Mouse (Mus musculus) Muller cell, postnatal 12 days (primary cell): ENCODE measurements at regions not wholly inside any gene's neighbourhood (a gene's known extent, or its start where the extent isn't known, plus 50 kb on each side); places are given as distances from the start of the nearest gene placed in this dataset.

Experiments used
- DNase-seq: peaks from one replicate; pipeline ENCODE4 v3.0.0-alpha.2; 2015; ENCODE audit errors: inconsistent ontology term

DNA sequence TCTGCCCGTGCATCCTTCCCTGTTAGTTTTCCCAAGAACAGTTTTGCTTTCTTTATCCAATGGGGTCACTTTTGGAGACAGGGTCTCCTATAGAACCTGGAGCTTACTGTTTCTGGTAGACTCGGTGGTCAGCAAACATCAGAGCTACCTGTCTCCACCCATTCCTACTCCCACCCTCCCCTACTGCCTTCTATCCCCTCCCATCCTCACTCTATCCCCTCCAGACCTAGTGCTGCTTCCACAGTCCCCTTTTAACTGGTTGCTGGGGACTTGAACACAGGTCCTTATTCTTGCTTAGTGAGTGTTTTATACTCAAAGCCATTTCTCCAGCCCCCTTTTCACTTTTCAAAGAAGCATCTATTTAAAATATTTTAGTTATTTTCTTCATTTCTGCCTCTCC, 189.4 kb upstream of the Fat4 start:
- no peak for DNase-seq

DNA sequence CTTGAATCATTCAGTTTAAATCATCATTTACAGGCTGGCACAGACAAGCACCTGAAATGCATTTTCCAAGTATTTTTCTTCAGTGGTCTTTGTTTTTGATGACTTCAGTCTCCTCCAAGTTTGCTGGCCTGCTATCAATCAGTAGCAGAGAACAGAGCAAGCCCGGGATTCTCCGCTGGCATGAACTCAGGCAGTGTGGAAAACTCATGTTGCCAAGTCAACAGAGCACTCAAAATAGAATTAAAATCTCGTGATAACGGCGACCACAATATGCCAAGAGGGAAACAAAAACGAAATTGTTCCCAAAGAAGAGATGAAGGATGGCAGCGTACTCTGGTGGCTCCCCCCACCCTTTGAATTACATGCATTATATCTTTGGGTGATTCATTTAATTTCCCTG, 190.9 kb upstream of the Fat4 start:
- peak; percentile 36 for DNase-seq

DNA sequence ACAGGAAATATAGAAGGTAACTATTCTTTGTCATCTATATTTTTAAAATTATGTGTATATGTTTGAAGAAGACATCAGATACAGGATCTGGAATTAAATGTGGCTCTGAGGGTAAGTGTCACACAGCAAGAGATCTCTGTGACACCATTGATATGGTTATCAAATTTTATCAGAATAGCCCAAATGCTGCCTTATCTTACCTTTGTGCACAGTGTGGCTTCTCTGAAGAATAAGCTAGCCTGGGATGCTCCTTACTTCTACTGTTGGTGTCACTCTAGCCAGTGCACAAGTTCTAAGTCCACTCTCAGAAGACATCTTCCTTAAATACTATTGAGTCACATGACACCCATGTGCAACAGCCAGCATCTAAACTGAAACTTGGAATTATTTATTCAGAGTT, 194.0 kb upstream of the Fat4 start:
- DNase-seq, result no peak

DNA sequence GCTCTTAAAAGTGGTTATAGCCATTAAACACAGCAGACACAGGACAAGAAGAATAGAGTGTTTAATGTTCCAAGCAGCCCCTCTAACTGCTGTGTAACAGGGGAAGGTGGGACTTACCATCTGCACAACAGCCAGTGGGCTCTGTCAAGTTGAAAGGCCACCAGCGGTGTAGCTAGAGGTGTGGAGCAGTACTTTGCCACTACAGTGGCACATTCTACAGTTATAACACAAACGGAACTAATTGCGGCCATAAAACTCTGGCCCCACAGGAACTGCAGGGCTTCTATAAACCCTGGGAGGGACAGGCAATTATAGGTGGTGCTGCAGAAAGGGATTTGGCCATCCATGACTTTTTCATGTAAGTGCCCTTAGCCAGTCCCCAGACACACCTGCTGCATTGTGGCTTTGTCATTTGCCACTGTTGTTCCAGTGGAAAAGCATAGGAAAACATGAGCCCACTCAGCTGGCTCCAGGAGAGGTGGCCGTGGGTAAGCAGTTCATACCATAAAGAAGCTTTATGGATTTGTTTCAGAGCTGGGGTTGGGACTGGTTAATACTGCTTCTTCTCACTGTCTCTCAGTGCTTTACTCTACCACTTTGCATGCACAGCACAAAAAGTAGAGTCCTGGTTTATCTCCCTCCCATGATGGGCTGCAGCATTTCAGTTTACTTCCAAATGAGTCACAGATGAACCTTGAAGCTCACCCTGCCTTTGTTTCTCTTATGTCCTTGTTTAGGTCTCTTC, 199.8 kb upstream of the Ankrd50 start:
- DNase-seq, result no peak

DNA sequence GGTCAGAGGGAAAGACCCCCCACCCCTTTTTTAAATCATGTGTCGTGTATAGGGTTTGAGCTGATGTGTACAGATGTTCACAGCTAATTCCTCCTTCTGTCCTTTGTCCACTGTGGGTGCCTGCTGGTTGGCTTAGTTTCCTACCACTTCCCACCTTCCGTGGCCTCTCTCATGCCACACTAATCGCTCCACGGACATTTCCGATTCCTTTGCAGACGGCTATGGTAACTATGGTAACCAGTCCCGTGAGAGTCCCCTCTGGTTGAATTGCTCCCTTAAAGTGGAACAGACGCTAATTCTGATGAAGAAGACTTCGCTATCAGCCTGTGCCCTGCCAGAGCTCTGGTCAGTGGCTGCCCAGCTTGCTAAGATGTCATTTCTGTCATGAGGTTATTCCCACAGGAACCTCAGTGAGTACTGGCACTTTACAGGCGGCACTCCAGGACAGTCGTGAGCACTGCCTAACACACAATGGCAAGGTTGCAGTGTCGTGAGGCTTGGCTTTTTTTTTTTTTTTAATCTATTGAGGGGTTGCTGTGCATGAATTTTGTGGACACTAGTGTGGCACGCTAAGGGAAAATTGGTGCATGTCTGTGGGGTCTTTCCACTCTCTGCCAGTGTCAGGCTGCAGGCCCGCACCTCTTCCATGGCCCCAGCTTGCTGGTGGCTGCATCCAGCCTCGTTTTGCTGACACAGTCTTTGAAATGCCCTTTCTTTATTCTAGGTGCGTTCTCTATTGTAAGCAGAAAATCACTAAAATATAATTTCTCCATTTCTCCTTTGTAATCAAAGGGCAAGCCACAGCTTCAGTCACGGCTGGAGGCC, 179.2 kb upstream of the Ankrd50 start:
- no peak for DNase-seq

DNA sequence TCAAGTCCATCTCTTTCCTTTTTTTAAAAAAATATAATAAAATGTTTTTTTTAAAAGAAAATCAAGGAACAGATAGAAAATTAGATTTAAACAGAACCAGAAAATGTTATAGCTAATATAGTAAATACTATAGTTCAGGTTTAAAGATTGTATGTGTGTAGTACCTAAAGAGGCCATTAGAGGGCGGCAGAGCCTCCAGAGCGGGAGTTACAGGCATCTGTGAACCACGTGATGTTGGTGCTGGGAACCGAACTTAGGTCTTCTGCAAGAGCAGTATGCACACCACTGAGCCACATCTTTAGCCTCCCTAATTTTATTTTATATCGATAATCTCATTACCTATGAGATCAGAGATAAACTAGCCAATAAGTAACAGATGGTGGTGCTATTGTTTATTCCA, 178.4 kb upstream of the Ankrd50 start:
- DNase-seq, result no peak

DNA sequence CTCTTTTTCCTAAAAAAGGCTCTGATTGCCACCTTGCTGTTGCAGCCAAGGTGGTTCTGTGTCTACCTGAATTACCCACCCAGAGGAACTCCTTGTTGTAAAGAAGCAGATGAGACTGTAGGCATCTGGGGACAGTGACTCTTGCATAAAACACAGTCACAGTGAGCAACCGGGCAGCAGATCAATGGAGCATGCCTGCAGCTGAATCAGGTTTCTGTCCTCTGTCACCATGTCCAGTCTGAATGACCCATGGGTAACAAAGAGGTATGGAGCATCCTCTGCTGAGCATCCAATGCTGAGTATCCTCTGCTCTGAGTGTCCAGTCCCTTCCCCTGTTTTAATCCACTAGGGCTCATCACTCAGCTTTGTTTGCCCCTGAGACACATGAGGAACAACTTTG, 172.1 kb upstream of the Ankrd50 start:
- DNase-seq, result no peak

DNA sequence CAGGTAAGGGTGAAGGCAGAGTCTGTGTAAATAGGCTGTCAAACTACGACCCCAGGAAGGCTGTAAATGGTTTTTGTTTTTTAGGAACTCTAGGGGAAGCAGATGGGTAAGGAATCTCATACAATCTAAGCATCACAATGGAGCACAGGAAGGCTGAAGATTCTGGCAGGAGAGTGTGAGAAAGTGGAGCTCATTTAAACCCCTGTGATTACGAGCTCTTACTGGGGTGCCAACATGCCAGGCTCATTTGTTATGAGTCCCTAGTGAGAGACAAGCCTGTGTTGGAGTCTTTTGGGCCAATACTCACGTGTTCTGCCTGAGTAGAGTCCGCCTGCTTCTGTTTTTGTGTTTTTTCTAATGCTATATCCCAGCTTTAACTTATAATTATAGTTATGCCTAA, 169.3 kb upstream of the Ankrd50 start:
- DNase-seq, result no peak

DNA sequence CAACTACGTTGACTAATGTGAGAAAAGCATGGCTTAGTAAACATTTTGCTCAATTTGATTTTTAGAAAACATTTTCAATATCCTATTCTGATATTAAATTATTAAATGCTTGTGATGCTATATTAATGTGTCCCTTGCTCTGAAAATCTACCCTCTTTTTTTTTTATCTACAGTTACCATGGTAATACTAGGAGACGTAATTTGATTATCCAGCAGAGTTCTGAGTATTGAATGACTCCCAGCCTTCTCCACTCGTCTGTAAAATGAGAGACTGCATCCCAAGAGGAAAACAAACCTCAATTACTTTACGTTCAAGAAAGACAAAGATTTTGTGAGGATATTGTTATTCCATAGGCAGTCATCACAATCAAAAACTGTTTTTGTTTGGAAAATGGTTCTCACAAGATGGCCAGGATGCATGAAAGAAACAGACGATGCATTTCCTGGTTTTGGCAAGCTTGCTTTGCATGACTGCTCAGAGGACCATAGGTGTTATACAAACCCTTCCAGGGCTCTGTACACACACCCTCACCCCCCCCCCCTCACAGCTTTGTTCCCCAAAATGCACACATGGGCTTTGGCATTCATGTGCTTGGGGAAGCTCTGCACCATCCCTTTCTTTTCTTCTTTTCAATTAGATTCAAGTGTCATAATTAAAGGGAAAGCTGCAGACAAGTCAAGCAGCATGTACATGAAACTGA, 168.5 kb upstream of the Ankrd50 start:
- no peak for DNase-seq

DNA sequence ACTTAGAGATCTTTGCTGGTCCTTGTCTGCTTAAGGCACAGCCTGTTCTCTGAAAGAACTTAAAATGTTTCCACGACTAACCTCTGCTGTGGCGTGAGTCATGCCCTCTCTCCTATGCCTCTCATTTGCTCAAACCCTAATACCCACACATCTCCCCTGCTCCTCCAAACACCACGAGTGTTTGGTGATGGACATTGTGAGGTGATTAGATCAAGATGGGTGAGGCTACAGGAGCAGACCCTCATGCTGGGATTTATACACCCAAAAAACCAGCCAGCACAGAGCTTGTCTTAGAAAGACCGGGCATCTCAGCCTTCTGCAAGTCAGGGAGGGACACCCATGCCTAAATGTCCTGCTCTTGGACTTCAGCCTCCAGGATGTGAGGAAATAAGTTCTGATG, 165.5 kb upstream of the Ankrd50 start:
- no peak for DNase-seq

DNA sequence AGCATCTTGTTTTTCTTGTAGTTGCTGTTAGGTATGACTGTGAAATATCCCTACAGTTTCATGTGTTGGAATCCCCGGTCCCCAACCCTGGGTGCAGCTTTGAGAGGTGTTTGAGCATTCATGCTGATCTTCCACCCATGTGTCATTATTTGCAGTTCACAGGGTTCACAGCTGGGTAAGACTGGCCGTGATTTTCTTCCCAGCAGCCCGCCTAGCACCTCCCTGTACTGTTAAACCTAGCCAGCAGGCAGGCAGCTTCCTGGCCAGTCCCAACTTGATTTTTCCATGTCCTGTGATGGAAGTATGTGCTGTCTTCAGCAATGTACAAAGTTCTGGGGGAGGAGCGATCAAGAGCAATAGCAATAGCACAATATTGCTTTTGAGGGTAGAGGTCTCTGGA, 164.0 kb upstream of the Ankrd50 start:
- DNase-seq, result no peak

DNA sequence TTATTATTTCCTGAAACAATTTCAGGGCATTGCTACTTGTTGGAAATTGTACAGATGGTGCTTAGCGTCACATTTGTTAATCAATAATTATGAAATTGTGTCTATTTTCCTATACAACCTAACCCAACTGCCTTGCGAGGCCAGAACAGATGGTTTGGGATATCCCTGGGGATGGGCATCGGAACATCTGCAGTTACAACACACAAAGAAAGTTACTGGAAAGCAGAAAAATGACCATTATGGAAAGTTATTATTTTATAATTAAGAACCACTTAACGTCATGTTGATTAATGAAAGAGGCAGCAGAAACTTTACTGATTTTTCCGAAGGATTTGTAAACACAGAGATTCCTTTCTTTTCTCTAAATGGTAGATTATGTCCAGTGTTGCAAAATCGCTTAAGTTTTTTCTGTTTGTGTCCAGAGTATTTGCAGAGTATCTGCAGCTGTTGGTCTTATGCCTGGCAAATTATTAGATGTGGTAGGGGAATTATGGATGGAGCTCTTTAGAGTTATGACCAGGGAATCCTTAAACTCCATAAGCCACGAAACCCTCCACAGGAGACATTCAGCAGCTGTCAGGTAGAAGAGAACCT, 163.2 kb upstream of the Ankrd50 start:
- no peak for DNase-seq

DNA sequence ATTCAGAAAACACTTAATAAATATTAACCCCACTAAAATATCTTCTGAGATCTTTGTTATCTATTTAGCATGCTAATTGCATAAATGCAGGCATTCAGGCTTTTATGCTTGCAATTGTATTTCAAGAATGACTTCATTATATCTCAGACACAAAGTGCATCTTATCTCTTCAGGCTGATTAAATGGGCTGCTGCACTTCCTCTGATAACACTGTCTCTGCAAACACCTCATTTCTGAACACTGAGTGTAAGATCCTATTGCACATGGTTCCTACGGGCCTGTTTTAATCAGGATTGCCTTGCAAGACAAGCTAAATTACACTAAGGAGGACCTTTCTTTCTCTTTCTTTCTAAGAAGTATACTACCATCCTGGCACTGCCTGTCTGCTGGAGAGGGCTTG, 157.1 kb upstream of the Ankrd50 start:
- no peak for DNase-seq

DNA sequence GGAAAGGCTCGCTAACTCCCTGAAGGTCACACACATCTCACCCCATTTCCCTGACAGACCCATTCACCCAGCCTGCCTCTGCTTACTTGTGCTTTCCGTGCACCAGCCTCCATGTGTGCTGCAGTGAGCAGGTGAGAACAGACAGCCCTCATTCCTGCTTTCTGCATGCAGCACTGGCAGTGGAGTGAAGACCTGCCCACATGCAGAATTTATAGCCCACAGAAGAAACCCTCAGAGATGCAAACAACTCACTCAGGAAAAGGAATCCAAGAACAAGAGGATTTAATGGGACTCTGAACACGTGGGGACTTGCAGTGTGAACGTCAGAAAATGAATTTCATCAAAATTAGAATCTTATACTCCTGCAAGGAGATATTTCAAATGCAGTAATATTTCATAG, 152.2 kb upstream of the Ankrd50 start:
- DNase-seq, result no peak

DNA sequence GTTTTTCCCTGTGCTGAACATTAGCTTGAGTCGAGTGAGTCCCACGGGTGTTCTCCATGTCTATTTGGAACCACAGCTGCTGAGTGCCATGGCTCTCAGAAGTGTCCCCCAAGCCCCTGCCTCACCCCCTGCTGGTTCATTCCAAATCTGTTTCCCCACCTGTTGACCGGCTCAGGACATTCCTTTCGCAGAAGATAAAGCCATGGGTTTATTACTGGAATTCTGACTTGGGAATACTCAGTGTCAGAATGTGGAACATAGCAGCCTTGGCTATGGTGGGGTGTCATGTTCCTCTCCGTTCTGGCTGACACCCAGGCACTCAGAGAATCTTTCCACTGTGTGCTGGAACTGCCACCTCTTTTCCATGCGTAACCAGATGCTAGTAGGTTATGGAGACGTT, 148.7 kb upstream of the Ankrd50 start:
- DNase-seq, result no peak

DNA sequence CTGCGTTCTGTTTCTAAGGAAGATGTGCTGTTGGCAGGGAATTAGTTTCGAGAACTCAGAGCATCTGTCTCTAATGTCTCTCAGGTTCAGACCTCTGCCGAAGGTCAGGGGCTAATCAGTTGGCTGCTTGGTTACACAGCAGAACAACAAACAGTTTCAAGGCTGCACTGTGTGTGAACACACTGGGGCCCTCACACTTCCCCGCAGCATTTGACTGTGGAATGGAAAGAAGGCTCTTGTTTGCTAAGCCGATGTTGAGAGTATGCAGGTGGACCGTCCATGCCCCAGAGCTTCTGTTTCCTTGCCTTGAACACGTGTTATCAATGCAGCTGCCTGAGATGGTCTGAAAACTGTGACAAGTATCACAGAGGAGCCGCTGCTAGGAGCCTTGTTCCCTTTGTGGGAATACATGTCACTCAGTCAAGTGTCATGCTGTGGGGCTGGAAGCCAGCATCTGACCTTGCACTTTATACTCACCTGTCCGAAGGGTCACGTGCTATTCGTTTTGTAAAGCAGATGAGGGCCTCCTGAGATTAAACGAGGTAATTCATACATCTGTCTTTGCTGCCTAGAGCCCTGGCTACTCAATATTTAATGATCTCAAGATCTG, 141.0 kb upstream of the Ankrd50 start:
- DNase-seq, result no peak

DNA sequence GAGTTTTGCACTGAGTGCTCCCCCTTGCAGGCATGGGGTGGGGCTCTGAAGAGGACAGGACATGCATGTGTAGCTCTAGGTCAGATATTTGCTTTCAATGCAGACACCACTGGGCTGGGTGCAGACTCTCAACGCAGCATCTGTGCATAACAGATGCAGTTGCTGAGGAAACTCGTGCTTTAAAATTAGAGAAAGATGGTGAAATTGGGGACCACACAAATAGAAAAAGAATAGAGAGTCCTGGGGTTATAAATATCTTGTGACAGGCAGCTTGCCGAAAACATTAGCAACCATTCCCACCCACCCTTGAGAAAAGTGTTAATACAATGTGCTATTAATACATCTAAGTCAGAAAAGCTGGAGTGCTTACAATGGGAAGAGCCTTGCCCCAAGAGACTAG, 133.3 kb upstream of the Ankrd50 start:
- DNase-seq, result no peak

DNA sequence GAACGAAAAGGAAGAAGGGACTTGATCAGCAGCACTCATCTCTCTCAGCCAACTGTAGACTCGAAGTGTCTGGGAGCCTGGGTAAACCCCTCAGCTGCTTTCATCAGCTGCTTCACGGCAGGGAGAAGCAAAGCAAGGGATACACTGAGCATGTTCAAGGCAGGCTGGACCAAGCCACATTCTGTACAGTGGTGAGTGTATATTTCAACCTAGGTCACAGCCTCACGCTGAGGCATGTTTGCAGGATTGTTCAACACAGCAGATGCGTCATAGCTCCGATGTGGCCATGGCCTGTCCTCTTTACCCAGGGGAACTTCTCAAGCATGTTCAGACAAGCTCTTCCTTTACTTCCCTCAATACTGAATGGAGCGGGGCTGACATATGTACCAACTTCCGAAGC, 132.6 kb upstream of the Ankrd50 start:
- DNase-seq, result no peak

DNA sequence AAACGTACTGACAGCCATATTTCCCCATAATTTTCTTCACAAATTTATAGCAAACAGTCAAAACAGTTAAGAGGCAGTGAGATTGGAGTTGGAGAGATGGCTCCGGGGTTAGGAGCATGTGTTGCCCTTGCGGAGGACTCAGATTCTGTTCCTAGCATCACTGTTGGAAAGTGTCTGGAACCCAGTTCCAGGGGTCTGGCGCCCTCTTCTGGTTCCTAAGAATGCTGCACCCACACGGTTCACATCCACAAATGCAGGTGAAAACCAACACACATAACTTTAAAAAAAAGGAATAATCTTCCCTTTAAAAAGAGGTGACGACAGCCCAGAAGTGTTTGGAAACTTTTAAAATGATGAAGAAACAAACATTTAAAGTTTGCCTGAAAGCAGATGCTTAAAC, 129.1 kb upstream of the Ankrd50 start:
- DNase-seq, result no peak

DNA sequence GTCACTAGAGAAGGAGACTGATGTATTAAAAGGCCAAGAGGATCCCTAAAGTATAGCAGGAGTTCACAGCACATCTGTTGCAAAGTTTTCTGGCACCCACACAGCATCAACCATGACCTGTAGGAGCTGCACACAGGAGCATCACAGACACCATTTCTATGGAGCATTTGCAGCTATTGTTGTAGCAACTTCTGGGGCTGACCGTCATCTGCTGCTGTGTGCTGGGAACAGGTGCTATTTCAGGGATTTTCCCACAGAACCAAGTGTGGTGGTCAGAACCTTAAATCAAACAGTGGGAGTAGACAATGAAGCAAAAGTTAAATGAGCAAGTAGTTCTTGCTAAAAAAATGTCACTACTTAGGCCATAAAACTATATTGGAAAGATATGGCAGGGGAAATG, 106.9 kb upstream of the Ankrd50 start:
- DNase-seq, result no peak

DNA sequence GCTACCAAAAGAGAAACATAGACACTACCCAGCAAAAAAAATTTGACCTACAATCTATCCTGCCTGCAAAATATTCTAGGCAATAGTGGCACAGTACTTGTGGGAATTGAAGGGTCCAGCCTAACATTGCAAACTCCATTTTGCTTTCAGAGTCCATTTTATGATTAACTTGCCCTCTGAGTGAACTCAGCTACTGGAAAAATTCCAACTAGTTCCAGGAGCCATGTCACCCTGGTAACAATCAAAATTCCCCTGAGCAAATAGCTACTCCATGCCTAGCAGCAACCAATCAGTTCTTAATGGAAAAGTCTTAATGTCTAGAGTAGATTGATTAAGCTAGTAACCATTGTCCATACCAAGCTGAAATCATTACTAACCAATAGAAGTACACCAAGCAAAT, 104.3 kb upstream of the Ankrd50 start:
- peak; percentile 30 for DNase-seq

DNA sequence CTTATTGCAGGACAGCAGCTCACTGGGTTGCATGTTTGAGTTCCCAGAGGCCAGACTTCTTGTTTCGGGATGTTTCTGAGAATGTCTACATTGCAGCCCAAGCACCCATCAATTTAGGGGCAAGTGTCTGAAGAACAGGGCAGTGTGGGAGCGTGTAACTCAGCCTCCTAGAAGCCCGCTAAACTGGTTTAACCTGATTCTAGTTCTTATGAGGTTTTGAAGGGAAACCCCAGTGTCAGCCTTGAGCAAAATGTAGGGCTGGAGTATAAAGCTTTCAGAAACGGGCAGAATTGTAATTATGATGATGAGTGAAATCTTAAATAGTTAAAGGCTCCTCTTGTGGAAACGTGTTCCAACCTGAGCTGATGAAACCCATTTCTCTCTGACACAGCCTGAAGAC, 100.9 kb upstream of the Ankrd50 start:
- no peak for DNase-seq
